Mouse (Mus musculus) ES-Bruce4 (cell line): ENCODE data around the gene Mcmbp. TPM values are rescaled to one million over a fixed set of nuclear protein-coding genes. Genes with fewer than 3 reads are reported as not detected.
A peak's percentile ranks its signal among the peaks of the same experiment; 100 is the strongest.

Source experiments
- H3K27ac ChIP-seq: 2 replicates; pipeline ENCODE4 v1.5.1; 2012; ENCODE audit warnings: low read length, inconsistent platforms; ENCODE audit not compliant: insufficient read depth
- H3K27me3 ChIP-seq: 2 replicates; pipeline ENCODE4 v1.6.1; 2012; ENCODE audit warnings: mild to moderate bottlenecking, low read length, inconsistent platforms; ENCODE audit not compliant: control insufficient read depth, poor library complexity, insufficient read depth, severe bottlenecking
- H3K36me3 ChIP-seq: 2 replicates; pipeline ENCODE4 v1.6.1; 2012; ENCODE audit warnings: inconsistent platforms, mild to moderate bottlenecking, low read length, moderate library complexity; ENCODE audit not compliant: control insufficient read depth, poor library complexity, insufficient read depth, severe bottlenecking
- H3K4me1 ChIP-seq: one replicate; pipeline ENCODE4 v1.8.1; 2011; ENCODE audit warnings: low read length; ENCODE audit not compliant: control insufficient read depth, insufficient read depth
- H3K4me3 ChIP-seq: 2 replicates; pipeline ENCODE4 v1.5.1; 2011; ENCODE audit warnings: low read depth, mild to moderate bottlenecking, low read length
- H3K9ac ChIP-seq: 2 replicates; pipeline ENCODE4 v1.6.1; 2012; ENCODE audit warnings: low read depth, mild to moderate bottlenecking, inconsistent platforms; ENCODE audit not compliant: poor library complexity, severe bottlenecking
- H3K9me3 ChIP-seq: replicated peaks from 2 replicates; pipeline ENCODE4 v1.6.1; 2012; ENCODE audit warnings: mild to moderate bottlenecking, low read length, inconsistent platforms; ENCODE audit not compliant: control insufficient read depth, poor library complexity, insufficient read depth, severe bottlenecking
- CTCF ChIP-seq: IDR thresholded peaks from one replicate; pipeline ENCODE4 v1.8.1; 2011; ENCODE audit warnings: low read depth, low read length
- EP300 ChIP-seq: IDR thresholded peaks from 2 replicates; pipeline ENCODE4 v1.6.1; 2011; ENCODE audit warnings: low read depth, low read length; ENCODE audit not compliant: insufficient read depth
- POLR2A ChIP-seq: IDR thresholded peaks from one replicate; pipeline ENCODE4 v1.8.1; 2011; ENCODE audit warnings: low read length; ENCODE audit not compliant: insufficient read depth
- polyA plus RNA-seq: library from polyadenylated mRNA; stranded (reverse); fragments of >200 nt; gene quantifications from 2 replicates; pipeline ENCODE4 v1.2.4, GENCODE M21; 2011; ENCODE audit warnings: low read depth; ENCODE audit not compliant: missing spikeins, insufficient read depth, insufficient read length

Gene Mcmbp
- 78.5 and 81.8 TPM in 2 replicates for polyA plus RNA-seq

DNA sequence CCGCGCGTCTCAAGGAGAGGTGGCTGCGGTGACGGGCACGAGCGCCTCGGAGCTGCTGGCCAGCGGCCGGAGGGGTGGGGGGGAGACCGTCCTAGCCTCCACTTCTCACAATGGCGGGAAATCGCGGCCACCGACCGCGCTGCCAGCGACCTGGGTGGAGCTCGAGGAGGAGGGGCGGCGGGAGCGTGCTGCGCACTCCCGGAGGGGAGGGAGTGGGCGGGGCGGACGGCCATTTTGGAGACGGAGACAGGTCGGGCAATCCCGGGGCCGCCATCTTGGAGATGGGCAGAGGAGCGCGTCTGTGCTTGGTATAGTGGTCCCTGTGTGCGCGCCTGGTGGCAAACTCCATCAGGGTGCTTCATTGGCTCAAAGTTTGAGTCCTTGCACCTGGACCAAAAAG is at the start of gene Mcmbp:
Gene Mcmbp, minus strand, starts transcription at position 162 of the 400 bp plus-strand sequence.
- no peak for TF ChIP-seq POLR2A
- TF ChIP-seq EP300, result peak; percentile 36; the same call in 1 of the 2 replicates
- no peak for TF ChIP-seq CTCF
- peak within 1 kb of the TSS; percentile 89 for H3K4me3 ChIP-seq

DNA sequence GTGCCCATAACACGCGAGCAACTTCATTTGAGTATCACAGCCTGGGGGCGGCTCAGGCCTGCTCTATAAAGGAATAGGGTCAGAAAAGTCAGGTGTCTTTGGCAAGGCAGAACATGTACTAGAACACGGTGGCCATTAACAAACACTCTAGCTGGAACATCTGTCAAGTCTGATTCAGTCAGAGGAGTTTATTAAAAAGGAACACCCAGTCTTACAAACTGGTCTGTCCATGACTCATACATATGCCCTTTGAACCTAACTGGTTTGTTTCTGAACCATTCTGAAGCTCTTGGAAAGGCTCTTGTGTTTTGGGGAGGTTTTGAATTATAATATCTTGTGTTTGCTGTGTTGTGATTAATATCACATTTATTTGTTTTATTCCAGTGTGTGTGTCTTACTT is 49.8 kb upstream of the Mcmbp start:
- Histone ChIP-seq H3K27me3 (no peaks in the 10 kb centered on the region), H3K4me3 (no peak overlapping the region), H3K4me1 (no peaks in the 10 kb centered on the region), H3K9me3 (no peaks in the 10 kb centered on the region), H3K27ac (no peak overlapping the region), H3K9ac (no peak overlapping the region), H3K36me3 (no peaks in the 10 kb centered on the region)
- TF ChIP-seq EP300 (no peak), POLR2A (no peak), CTCF (no peak)

More for the DNA sequence above, at the start of gene Mcmbp:
- Histone ChIP-seq H3K9me3 (no peaks in the 10 kb centered on the region), H3K36me3 (no peaks in the 10 kb centered on the region; the same call in 1 of the 2 replicates), H3K27me3 (no peaks in the 10 kb centered on the region), H3K27ac (no peak within 1 kb of the TSS), H3K9ac (peak within 1 kb of the TSS; percentile 96), H3K4me1 (peaks cover 2% of the 10 kb centered on the region)

DNA sequence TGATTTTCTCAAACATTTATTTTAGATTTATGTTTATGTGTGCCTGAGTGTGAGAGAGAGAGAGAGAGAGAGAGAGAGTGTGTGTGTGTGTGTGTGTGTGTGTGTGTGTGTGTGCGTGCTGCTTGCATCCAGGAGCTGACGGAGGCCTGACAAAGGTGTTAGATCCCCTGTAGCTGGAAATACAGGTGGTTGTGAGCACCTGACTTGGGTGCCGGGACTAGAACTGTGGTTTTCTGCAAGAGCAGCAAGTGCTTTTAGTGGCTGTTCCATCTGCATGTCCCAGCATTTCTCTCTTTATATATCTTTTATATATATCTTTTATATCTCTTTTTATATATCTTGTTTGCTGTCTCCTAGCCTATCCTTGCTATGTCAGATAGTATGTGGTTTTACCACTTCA is 41.6 kb upstream of the Mcmbp start:
- H3K27me3 ChIP-seq, result no peaks in the 10 kb centered on the region
- no peak overlapping the region for H3K4me3 ChIP-seq
- peaks cover 41% of the 10 kb centered on the region for H3K36me3 ChIP-seq
- TF ChIP-seq POLR2A (no peak), EP300 (no peak), CTCF (no peak)
- no peaks in the 10 kb centered on the region for H3K9me3 ChIP-seq
- H3K9ac ChIP-seq, result no peak overlapping the region
- H3K27ac ChIP-seq, result no peak overlapping the region
- no peaks in the 10 kb centered on the region for H3K4me1 ChIP-seq

DNA sequence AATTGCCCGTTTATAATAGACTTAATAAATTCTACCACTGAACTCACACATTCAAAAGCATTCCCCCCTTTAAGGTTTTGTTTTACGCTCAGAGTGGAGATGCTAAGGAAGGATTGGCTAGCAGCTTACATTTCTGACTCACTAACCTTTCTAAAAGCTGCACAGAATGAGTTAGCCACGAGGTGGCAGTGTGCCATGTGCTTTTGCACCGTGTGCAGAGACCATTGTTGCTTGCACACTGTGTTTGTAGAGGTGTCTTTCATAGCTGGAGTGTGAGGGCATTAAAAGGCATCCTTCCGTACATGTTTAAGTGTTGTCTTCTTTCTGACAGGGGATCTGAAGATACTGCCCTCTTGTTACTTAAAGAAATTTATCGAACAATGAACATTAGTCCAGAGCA is 39.0 kb upstream of the Mcmbp start:
- Histone ChIP-seq H3K9ac (no peak overlapping the region), H3K4me3 (no peak overlapping the region), H3K9me3 (no peaks in the 10 kb centered on the region), H3K27me3 (no peaks in the 10 kb centered on the region), H3K36me3 (peaks cover 52% of the 10 kb centered on the region), H3K27ac (no peak overlapping the region), H3K4me1 (no peaks in the 10 kb centered on the region)
- TF ChIP-seq POLR2A (no peak), CTCF (peak; percentile 82), EP300 (no peak)

DNA sequence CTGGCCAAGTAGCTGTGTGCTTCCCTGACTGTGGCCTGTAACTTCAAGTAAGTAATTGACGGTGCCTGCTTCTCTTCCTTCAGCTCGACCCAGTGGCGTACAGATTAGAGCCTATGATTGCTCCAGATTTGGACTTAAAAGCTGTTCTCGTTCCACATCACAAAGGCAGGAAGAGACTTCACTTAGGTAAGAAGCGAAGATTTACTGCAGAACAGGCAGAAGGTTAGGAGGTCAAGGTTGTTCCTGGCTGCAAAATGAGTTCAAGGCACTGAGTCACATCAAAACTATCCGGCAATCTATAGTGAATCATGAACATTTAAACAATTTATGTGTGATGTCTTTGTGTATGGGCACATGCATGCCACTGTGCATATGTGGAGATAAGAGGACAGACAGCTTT is 36.9 kb upstream of the Mcmbp start:
- H3K27ac ChIP-seq, result no peak overlapping the region
- H3K36me3 ChIP-seq, result peaks cover 54% of the 10 kb centered on the region
- no peaks in the 10 kb centered on the region for H3K27me3 ChIP-seq
- H3K9ac ChIP-seq, result no peak overlapping the region
- no peaks in the 10 kb centered on the region for H3K4me1 ChIP-seq
- no peaks in the 10 kb centered on the region for H3K9me3 ChIP-seq
- H3K4me3 ChIP-seq, result no peak overlapping the region
- TF ChIP-seq POLR2A, result no peak
- no peak for TF ChIP-seq EP300

DNA sequence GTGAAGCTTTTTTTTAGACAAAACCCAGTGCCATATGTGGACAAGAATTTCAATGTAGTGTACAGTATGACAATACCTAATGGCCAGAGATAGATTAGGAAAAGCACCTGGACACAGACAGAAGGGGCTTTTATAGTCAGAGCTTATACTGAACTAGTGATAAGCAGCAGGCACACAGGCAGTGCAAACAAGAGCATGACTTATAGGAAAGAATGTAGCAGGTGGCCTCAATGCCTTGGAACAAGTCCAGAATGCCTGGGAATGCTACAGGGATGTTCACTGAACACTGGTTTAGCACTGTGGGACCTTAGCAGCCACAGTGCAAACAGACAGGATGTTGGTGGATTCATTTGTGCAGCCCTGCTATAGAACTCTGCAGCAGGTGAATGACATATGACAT is 26.4 kb upstream of the Mcmbp start:
- H3K36me3 ChIP-seq, result peaks cover 36% of the 10 kb centered on the region
- no peak overlapping the region for H3K4me3 ChIP-seq
- no peak overlapping the region for H3K9ac ChIP-seq
- H3K27me3 ChIP-seq, result no peaks in the 10 kb centered on the region
- TF ChIP-seq CTCF (no peak), EP300 (no peak), POLR2A (no peak)
- H3K4me1 ChIP-seq, result no peaks in the 10 kb centered on the region
- no peaks in the 10 kb centered on the region for H3K9me3 ChIP-seq
- H3K27ac ChIP-seq, result no peak overlapping the region

DNA sequence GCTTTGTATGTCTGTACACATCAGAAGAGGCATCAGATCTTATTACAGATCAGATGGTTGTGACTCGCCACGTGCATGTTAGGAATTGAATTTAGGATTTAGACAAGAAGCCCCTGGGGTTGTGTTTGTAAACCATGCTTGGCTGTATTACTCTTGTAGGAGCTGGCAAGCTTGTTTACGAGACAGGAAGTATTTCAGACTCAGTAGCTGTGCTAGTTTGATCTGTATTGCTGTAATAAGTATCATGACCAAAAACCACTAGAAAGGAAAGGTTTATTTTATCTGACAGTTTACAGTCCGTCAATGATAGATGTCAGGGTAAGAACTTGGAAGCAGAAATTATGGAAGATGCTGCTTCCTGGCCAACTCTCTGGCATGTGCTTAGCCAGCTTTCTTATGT is 18.7 kb upstream of the Mcmbp start:
- Histone ChIP-seq H3K9ac (no peak overlapping the region), H3K36me3 (peaks cover 44% of the 10 kb centered on the region), H3K27me3 (no peaks in the 10 kb centered on the region), H3K4me1 (no peaks in the 10 kb centered on the region), H3K27ac (no peak overlapping the region), H3K9me3 (no peaks in the 10 kb centered on the region), H3K4me3 (no peak overlapping the region)
- no peak for TF ChIP-seq CTCF
- TF ChIP-seq EP300, result no peak
- no peak for TF ChIP-seq POLR2A
